ENCODE assay signal across 16 mouse cellular contexts in genomic region chr14:121080739-121081138, GRCm38 (mm10).
"Had no signal": no experiment of that assay in that cellular context is flagged by ENCODE, and none has a peak within 500 bp of the region (broad histone marks: within the 10 kb centered on the region; RNA-seq: fewer than 3 reads in every experiment).

No protein-coding gene starts in this region.

- DNase-seq: retina, postnatal 1 day; right cerebral cortex, adult 18-20 months; right cerebral cortex, postnatal 14 days; right cerebral cortex, postnatal 25 days; right cerebral cortex, postnatal 4 days; spleen, adult 18-20 months; thymus, adult 18-20 months; thymus, adult 2 months; thymus, postnatal 14 days; thymus, postnatal 36 days; thymus, postnatal 4 days had no signal

- H3K4me3 ChIP-seq: neural tube, embryonic 12.5 days; neural tube, embryonic 13.5 days; neural tube, embryonic 15.5 days; stomach, embryonic 15.5 days had no signal

- H3K27ac ChIP-seq: neural tube, embryonic 12.5 days; neural tube, embryonic 13.5 days; neural tube, embryonic 15.5 days; stomach, embryonic 15.5 days; stomach, postnatal 0 days had no signal

- H3K4me1 ChIP-seq: neural tube, embryonic 12.5 days had no signal
